In the genomic region with DNA sequence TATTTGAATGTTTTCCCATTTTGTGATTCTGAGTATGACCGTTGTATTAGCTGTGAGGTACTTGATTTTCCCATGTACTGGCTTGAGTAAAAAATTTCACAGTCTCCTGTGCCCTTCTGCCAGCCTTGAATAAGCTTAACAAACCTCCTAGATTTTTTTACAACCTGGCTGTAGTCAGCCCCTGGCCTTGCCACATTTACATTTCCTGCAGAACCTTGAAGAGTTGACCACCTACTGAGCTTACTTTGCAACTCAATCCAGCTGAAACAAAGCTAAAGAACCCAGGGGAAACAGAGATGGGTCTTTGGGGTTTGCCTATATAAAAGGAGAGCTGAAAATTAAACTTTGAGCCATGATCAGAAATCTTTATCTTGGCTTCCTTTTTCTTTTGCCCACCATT, we compare ENCODE assay signal across 24 mouse cellular contexts.
A peak's percentile ranks its signal among the peaks of the same experiment; 100 is the strongest.
DNase-seq lines count a peak whose midpoint lies in the region; TF ChIP-seq lines count a peak whose summit lies in the region.
"Had no signal": no experiment of that assay in that cellular context is flagged by ENCODE, and none has a peak within 500 bp of the region (broad histone marks: within the 10 kb centered on the region; RNA-seq: fewer than 3 reads in every experiment).

No protein-coding gene starts in this region.

- peak overlapping the region; percentile 72 for H3K27ac ChIP-seq in ES-Bruce4 (ENCODE audit: insufficient read depth, low read length)
- H3K27ac ChIP-seq in ES-E14 (ENCODE audit: insufficient read depth, low read depth, low read length, poor library complexity, severe bottlenecking): peak overlapping the region; percentile 75; the same call in 1 of the 2 replicates
- H3K27ac ChIP-seq: embryonic facial prominence, embryonic 13.5 days; embryonic facial prominence, embryonic 15.5 days; forebrain, embryonic 10.5 days; forebrain, embryonic 12.5 days; forebrain, embryonic 15.5 days had no signal

- in situ Hi-C loops in ES-E14 (cut with MboI; ENCODE audit: low sequenced_read_pairs in 2 of 2, unreplicated experiment in 2 of 2): no loop called here

- TF ChIP-seq CTCF in ES-Bruce4 (IDR thresholded peaks at IDR 0.05; ENCODE audit: low read depth, low read length): no peak

- no peak for TF ChIP-seq EP300 in ES-Bruce4 (IDR thresholded peaks at IDR 0.05; ENCODE audit: insufficient read depth, low read depth, low read length)

- peak; percentile 40 for DNase-seq in ES-E14 (ENCODE audit: low read depth, low spot score)
- DNase-seq in WW6 (ENCODE audit: low read depth, low spot score): peak; percentile 18
- DNase-seq in lung, postnatal 14 days: no peak
- no peak for DNase-seq in spleen, adult 18-20 months
- no peak for DNase-seq in adrenal gland, adult 8-10 months
- DNase-seq: adrenal gland, postnatal 10 days; adrenal gland, postnatal 25 days; B cell, adult 2 months; cerebellum, adult 11 months; cerebellum, adult 18-20 months; cerebellum, adult 8-10 months; cerebellum, adult 9-11 months; cerebellum, postnatal 14 days; cerebellum, postnatal 36 days; embryo, embryonic 11 days; forebrain, postnatal 0 days had no signal

- no peak overlapping the region for H3K9ac ChIP-seq in ES-Bruce4 (ENCODE audit: low read depth, poor library complexity, severe bottlenecking)
- H3K9ac ChIP-seq in ES-E14 (ENCODE audit: insufficient read depth, low read depth, low read length, poor library complexity, severe bottlenecking): no peak overlapping the region
- H3K9ac ChIP-seq: embryonic facial prominence, embryonic 13.5 days; embryonic facial prominence, embryonic 15.5 days; forebrain, embryonic 12.5 days; forebrain, embryonic 15.5 days; forebrain, postnatal 0 days had no signal

- H3K4me3 ChIP-seq in ES-Bruce4 (ENCODE audit: low read depth, low read length) (no peak overlapping the region), ES-E14 (ENCODE audit: insufficient read depth in 1 of 2, low read depth in 1 of 2, low read length in 2 of 2, poor library complexity in 1 of 2, severe bottlenecking in 1 of 2) (no peak overlapping the region)
- H3K4me3 ChIP-seq: embryonic facial prominence, embryonic 13.5 days; embryonic facial prominence, embryonic 15.5 days; erythroblast, embryonic 14.5 days; forebrain, embryonic 10.5 days; forebrain, embryonic 12.5 days; forebrain, embryonic 15.5 days had no signal

- no peaks in the 10 kb centered on the region for H3K36me3 ChIP-seq in ES-Bruce4 (ENCODE audit: control insufficient read depth, insufficient read depth, low read length, poor library complexity, severe bottlenecking)
- no peaks in the 10 kb centered on the region for H3K36me3 ChIP-seq in ES-E14 (ENCODE audit: control insufficient read depth, insufficient read depth, low read length, poor library complexity, severe bottlenecking)
- H3K36me3 ChIP-seq: embryonic facial prominence, embryonic 13.5 days; embryonic facial prominence, embryonic 15.5 days; forebrain, embryonic 10.5 days; forebrain, embryonic 12.5 days; forebrain, embryonic 15.5 days had no signal

- no peaks in the 10 kb centered on the region for H3K27me3 ChIP-seq in ES-Bruce4 (ENCODE audit: control insufficient read depth, insufficient read depth, low read length, poor library complexity, severe bottlenecking)
- H3K27me3 ChIP-seq: CH12.LX; embryonic facial prominence, embryonic 13.5 days; embryonic facial prominence, embryonic 15.5 days; forebrain, embryonic 12.5 days; forebrain, embryonic 15.5 days had no signal

- TF ChIP-seq POLR2A in ES-Bruce4 (IDR thresholded peaks at IDR 0.05; ENCODE audit: insufficient read depth, low read length): no peak

- H3K4me1 ChIP-seq in ES-Bruce4 (ENCODE audit: control insufficient read depth, insufficient read depth, low read length) (peaks cover 2% of the 10 kb centered on the region), ES-E14 (ENCODE audit: control insufficient read depth in 2 of 2, insufficient read depth in 2 of 2, low read length in 2 of 2, poor library complexity in 1 of 2) (peaks cover 2 to 5% of the 10 kb centered on the region in 2 experiments; a peak in 2 of 4 replicates)
- H3K4me1 ChIP-seq: embryonic facial prominence, embryonic 13.5 days; embryonic facial prominence, embryonic 15.5 days; forebrain, embryonic 12.5 days; forebrain, embryonic 15.5 days had no signal

- H3K9me3 ChIP-seq in ES-Bruce4 (replicated peaks; ENCODE audit: control insufficient read depth, insufficient read depth, low read length, poor library complexity, severe bottlenecking) (no peaks in the 10 kb centered on the region), ES-E14 (ENCODE audit: control insufficient read depth, insufficient read depth, low read depth, low read length) (no peaks in the 10 kb centered on the region)
- H3K9me3 ChIP-seq: embryonic facial prominence, embryonic 13.5 days; embryonic facial prominence, embryonic 15.5 days; forebrain, embryonic 10.5 days; forebrain, embryonic 12.5 days; forebrain, embryonic 15.5 days had no signal

TF ChIP-seq in ES-E14, 5 proteins besides CTCF, POLR2A, EP300 and RAD21:
- peak; percentile 67 for TF ChIP-seq ZNF384 (IDR thresholded peaks at IDR 0.05; ENCODE audit: low read depth, low read length)
- no peak for TF ChIP-seq ZC3H11A (IDR thresholded peaks at IDR 0.05; ENCODE audit: borderline replicate concordance, low read depth, low read length)

Comparison
In these comparisons a context has a peak if more than half of its experiments do, and no peak if none do; other contexts are left out.
1. DNase-seq: peak in ES-E14 (single experiment) and WW6 (single experiment); none in lung, postnatal 14 days (single experiment), spleen, adult 18-20 months (0 of 2) and adrenal gland, adult 8-10 months (single experiment).